Mouse (Mus musculus): ENCODE measurements around the gene Ostf1. TPM values are rescaled to one million over a fixed set of nuclear protein-coding genes. Genes with fewer than 3 reads are reported as not detected.

Ostf1 gene
- polyA plus RNA-seq, 1 experiment from 2014 or later, result 132 TPM

DNA sequence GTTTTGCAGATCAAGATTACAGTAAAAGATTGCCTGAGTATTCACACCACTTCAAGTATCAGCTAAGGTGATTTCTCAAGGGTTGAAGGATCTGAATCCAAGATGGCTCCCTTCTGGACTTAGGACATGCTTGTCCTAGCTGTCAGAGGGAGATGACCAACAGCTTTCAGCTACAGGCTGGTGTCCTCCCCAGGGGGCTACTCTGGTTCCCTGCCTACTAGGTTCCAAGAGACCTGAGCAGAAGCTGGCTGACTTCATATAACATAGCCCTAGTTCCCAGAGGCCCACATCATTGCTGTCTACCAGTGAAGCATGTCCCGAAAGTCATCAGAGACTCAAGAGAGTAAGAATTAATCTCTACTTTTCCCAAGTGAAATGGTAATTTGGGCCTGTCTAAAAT is 62.1 kb downstream of the Ostf1 start:
- DNase-seq (ENCODE audit: low spot score), result no peak

DNA sequence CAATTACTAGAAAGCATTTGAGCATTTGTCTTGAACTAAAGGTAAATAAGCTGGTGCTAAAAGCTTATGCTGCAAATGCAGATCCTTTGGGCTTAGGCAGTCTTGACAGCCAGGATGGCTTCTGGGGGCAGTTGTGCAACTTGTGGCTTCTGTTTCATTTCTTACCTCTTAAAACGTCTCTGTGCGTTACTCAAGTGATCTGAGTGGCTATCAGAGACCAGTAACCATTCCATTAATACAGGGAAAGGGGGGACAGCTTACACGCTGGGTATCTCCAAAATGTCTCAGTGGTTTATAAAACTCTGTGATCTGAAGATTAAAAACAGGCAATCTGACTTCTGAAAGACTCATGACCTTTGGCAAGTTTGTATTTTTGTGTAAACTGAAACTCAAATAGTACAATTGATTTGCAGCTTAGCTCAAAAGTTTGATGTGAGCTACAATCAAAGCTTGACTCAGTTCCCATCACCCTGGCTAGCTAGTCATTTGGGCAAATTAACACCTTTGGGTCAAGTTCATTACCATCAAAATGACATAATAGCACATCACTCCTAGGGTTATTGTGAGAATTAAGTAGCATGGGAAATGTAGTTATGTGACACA is 62.7 kb downstream of the Ostf1 start:
- DNase-seq (ENCODE audit: low spot score), result no peak

DNA sequence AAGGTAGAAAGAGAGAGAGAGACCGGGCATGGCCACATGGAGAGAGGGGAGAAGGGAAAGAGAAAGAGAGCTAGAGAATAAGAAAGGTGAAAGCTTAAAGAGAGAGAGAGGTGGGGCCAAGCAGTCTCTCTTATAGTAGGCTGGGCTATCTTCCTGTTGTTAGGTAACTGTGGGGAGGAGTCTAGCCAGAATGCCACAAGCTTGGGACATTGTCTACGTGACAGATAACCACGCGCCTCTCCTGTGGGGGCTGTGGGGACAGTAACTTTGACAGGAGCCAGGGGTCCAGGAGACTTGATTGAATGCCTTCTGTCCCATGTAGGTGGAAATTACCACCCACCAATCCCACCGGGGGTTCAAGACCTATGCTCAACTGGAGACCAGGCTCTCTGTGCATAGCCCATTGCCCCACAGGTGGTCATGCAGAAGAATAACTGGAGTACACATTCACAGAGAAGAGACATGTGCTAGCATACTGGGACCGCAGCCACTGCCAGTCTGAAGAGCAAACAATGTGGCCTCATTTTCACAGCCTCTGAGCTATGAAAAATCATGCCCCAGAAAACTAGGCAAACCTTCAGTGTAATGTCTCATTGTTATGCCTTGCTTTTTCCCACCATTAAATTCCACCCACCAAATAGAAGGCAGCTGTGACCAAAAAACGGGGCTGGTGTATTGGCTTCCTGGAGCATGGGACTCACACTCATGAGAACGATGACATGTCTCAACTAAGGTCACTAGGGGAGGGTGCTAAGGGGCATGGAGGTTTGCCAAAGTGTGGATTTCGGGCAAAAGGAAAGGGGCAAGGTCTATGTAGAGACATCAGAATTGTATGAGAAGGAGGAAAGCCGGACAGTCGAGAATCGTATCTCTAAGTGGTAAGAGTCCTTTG is 63.4 kb downstream of the Ostf1 start:
- no peak for DNase-seq (ENCODE audit: low spot score)

DNA sequence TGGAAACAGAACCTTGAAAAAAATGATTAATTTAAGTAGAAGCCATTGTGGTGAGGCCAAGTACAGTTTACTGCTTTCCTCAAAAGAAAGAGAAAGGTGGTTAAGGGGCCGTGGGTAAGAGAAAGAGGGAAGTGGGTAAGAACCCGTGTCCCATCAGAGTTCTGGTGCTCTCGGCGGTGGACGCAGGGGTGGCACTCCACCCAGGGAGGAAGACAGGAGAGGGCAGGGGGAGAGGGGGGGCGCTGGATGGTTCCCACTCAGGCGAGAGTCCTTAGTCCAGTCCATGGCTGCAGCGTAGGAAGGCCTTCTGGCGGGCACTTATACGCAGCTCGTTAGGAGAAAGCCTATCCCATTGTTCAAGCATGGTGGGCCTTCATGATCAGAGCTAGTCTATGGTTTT is 64.1 kb downstream of the Ostf1 start:
- no peak for DNase-seq (ENCODE audit: low spot score)

DNA sequence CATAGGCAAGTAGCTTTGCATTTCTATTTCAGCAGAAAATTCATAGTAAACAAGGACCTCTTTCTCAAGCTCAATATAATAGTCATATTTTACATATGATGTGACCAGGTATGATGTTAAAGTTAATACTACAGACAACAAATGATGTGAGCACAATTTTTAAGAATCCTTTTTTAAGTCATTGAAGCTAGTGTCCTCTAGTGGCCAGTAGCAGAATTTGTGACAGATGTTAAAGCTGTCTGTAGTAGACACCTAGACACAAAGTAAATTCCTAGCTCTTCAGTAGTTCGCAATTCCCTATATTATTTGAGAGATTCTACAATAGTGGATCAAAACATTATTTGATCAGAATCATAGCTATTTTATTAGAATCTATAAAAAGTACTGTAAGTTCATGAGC is 73.9 kb downstream of the Ostf1 start:
- DNase-seq (ENCODE audit: low spot score), result no peak

DNA sequence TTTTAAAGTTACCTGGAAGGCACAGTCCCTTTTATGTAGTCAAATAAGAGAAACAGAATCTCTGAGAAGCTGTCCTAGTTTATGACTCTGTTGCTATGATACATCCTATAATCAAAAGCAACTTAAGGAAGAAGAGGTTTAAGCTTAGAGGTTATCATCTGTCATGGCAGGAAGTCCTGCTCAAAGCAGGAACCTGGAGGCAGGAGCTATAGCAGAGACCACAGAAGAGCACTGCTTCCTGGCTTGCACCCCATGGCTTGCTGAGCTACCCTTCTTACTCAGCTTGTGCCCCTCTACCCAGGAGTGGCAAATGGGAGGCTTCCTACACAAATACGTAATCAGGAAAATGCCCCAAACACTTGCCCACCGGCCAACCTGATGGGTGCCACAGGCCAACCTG is 76.0 kb downstream of the Ostf1 start:
- DNase-seq (ENCODE audit: low spot score), result peak; percentile 26

DNA sequence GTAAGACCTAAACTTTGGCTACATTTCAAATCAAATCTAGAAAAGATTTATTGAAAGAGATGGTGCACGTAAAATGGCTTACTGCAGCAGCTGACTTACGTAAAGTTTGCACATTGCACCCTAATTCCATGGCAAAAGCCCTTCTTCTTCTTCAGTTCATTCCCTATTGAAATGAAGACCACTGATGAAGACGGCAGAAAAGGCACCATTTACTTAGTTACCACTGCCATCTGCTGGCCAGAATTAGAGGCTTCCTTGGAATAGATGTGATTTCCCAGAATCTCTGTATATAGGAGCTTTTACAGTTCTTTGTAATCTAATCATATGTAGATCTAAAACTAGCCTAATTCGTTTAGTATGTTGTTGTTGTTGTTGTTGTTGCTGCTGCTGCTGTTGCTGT is 83.0 kb downstream of the Ostf1 start:
- peak; percentile 31 for DNase-seq (ENCODE audit: low spot score)

Other genes with a start within 250 kb of the Ostf1 start
- 6.3 and 8.4 TPM in 2 replicates for gene Nmrk1, start 127 bp upstream of the Ostf1 start, polyA plus RNA-seq (2015; fragmentation: Nextera tagmentation; extraction: Ambion mirVana)
- 28.8 and 30.1 TPM in 2 replicates for gene Carnmt1, start 38.9 kb upstream of the Ostf1 start, polyA plus RNA-seq (2015; fragmentation: Nextera tagmentation; extraction: Ambion mirVana)
- gene D030056L22Rik, start 81.4 kb upstream of the Ostf1 start, polyA plus RNA-seq (2015; fragmentation: Nextera tagmentation; extraction: Ambion mirVana), result 39.4 and 39.7 TPM in 2 replicates
- 0.14 TPM in 2 replicates for gene Trpm6, start 118.2 kb upstream of the Ostf1 start, polyA plus RNA-seq (2015; fragmentation: Nextera tagmentation; extraction: Ambion mirVana)

All from thymus, postnatal 0 days (tissue).